Mouse (Mus musculus): ENCODE data around the gene Krt34.

Krt34 gene

GRCm38 (mm10) chr11:100041454-100041853 lies at the start of gene Krt34:
Krt34 (minus strand) TSS chr11:100041554.
- no peak for DNase-seq

DNA sequence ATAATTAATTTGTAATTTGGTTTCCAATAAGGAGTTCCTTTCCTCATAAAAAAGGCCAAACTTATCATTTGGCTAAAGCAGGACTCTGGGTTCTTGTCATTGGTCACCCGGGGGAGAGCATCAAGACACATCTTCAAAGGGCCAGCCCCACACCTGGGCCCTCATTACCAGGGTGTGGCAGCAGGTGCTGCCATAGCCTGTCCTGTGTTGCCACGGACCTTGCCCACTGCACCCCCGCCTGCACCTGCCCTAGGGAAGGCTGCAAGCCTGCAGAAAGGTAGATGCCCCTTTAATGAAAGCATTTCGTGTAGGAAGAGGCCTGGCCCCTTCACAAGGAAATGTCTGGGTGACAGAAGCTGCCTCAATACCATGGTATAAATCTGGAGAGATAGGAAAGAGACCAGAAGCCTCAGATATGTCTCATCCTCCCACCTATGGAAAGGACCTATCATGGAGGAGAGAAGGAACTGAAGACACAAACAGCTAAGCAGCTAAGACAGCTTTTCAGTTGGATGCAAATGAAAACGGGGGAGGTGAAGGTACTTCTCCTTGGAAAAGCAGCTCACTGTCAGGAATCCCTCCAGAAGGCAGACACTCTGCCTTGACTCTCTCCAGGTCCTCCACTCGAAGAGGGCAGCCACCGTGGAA lies 47.1 kb upstream of the Krt34 start:
- no peak for DNase-seq

DNA sequence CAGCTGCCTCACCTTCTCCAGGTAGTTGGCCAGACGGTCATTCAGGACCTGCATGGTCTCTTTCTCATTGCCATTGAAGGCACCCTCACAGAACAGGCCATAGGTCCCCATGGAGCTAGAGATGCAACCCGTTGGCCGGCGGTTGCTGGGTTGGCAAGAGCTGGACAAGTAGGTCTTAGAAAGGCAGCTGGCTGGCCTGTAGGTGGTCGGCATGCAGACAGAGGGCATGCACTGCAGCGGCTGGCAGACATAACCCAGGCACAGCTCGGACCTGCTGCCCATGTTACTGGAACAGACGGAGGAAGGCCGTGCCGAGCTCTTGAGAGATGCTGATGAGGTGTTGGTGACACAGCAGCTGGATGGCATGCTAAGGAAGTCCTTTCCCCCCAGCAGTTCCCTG lies 46.5 kb upstream of the Krt34 start, which contains the start of gene Krt32:
Gene Krt32, minus strand, starts transcription at position 366 of the 400 bp plus-strand sequence.
- peak; percentile 39 to 61 for DNase-seq

DNA sequence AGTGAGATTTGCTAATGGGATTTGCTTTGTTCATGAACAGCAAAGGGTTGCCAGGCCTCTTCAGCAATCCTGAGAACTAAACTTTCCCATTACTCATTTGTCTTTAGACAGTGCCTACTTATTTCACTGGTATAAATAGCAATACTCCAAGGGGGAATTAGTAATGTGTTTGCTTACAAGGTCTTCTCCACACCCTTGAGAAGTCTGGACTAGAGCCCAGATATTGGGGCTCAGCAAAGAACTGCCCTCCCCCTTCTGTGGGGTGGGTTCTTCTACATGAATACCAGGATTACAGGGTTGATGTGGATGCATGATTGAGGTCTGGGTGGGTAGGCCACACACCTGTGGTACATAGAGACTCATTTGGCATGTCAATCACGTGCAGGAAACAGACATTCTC lies 32.5 kb upstream of the Krt34 start:
- no peak for DNase-seq

DNA sequence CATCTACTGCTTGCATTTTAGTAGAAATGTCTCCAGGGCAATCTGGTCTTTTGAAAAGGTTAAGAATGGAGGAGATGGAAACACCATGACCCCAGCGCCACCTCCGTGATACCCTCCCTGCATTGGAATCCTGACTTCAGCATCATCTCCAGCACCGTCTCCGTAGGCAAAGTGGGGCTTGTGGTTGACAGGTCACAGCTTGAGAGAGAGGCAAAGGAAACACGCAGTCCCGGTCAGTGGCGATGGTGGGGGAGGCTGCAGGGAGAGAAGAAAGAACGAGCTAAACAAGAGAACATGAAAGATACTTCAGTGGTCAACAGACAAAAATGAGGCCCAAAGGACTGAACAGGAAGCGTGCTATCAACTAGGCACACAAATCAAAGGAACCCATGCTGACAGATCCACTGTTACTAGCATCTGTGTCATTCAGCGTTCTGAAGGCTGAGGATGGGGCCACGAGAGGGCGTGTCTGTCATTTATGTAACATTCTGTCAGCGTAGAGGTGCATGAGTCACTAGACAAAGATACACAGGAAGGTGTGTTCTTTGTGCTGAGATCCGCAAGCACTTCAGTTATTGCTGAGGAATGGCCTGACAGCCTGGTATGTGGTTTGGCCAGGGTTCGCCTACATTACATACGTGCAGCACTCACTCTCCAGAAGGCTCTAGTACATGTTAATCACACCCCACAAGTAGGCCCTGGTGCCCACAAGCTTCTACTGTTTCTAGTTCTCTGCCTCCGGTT lies 26.1 kb upstream of the Krt34 start:
- no peak for DNase-seq

- DNase-seq, result peak; percentile 80 to 81
These were observed 25.1 kb upstream of the Krt34 start for GRCm38 (mm10) chr11:100066236-100067010.

DNA sequence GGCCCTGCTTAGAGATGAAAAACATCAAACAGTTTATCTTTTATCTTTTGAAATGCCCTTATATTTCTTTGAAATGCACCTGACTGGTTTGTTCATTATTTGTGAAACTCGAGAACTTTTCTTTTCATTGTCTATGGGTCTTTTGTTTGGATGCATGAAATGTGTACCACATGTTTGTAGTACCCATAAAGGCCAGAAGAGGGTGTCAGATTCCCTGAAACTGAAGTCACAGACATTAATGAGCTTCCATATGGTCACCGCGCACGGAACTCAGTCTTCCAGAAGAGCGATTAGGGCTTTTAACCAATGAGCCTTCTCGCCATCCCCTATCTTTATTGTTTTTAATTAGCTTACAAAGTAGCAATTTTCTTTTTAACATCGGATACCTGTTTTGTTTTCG lies 17.5 kb upstream of the Krt34 start:
- DNase-seq, result peak; percentile 23 to 47

- DNase-seq, result peak in 1 of 2 experiments; percentile 17
These were observed 14.6 kb upstream of the Krt34 start for GRCm38 (mm10) chr11:100055686-100056655.

- no peak for DNase-seq
These were observed 9.1 kb upstream of the Krt34 start, which contains the start of gene Krt31 for GRCm38 (mm10) chr11:100050451-100050850. Krt31 (minus strand) TSS chr11:100050551.

GRCm38 (mm10) chr11:100047193-100047592 lies 5.8 kb upstream of the Krt34 start:
- DNase-seq, result no peak

DNA sequence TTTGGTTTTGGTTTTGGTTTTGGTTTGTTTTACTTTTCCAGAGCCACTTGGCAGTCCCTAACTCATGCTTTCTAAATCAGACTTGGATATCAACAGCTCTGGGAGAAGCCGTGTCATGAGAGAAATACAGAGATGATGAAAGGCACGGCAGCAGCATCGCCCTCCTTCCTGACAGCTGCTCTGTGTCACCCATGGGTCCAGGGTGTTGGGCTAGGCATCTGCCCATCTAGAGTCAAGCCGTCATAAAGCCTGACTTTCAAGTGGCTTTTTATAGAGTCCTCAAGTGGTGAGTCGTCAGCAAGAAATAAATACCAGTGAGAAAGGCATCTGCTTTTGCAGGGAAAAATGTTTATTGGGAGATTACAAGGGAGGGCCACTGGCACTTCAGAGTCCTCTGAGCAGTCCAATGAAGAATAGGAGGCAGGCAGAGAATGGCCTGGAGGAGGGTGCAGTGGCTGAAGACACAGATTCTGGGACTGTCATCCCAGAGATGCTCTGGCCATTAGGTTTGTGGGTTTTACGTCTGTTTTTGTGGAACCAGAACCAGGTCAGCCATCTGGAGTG lies 5.0 kb upstream of the Krt34 start:
- DNase-seq, result no peak

DNA sequence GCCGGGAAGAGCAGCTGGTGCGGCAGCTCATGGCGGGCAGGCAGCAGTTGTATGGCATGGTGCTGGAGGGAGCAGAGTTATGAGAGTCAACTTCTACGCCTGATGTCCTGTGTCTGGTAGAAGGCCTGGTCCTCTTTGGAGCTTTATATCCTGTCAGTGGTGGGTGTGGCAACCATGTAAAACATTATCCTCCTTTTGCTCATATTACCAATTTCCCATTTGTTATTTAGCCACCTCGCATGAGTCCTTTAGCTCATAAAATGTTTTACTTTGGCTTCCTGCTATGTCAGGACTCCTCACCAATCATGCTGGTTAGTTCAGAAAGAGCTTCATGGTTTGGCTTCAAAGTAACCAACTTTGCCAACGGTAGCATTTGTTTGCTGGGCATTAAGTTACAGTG lies 11.6 kb downstream of the Krt34 start, which contains the start of gene Krt33b:
Gene Krt33b, minus strand, starts transcription at position 101 of the 400 bp plus-strand sequence.
- no peak for DNase-seq

DNA sequence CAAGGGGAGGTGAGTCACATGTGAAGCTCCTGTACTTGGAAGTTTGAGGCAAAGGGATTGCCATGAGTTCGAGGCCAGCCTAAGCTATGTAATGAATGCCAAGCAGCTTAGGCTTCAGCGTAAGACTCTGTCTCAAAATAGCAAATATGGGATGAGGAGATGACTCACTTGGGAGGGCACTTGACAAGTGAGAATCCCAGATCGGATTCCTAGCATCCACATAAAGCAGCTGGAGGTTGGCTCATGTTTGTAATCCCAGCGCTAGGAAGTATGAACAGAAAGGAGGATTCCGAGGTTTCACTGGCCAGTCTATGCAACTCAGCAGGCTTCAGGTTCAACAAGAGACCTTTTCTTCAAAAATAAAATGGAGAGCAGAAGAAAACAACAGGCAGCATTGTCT lies 19.9 kb downstream of the Krt34 start:
- no peak for DNase-seq

GRCm38 (mm10) chr11:100019466-100019865 lies 21.9 kb downstream of the Krt34 start:
- no peak for DNase-seq

- no peak for DNase-seq
These were observed 25.2 kb downstream of the Krt34 start, which contains the start of gene Krt33a for GRCm38 (mm10) chr11:100016112-100016511. Krt33a (minus strand) TSS chr11:100016212.

DNA sequence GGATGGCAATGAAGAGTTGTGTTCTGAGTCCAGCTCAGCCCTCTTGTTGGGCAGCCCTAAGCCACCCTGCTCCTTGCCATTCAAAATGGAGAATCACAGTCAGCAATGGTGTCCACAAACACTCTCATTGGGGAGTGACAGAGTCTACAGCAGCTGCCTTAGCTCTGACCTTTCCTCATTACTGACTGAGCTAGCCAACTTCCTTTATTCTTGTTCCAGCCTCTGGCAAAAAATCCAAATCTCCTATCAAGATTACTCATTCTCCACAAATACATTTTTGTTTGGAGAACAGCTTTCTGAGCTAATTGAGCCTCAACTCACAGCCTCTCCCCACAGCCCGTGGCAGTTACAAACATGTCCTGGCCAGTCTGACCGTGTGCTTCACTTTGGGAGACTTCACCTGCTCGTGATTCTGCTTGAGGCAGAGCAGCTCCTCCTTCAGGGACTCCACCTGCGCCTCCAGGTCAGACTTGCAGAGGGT lies 27.6 kb downstream of the Krt34 start:
- DNase-seq, result no peak

- DNase-seq, result no peak
These were observed 30.7 kb downstream of the Krt34 start for GRCm38 (mm10) chr11:100010682-100011081.

- no peak for DNase-seq
These were observed 33.0 kb downstream of the Krt34 start for GRCm38 (mm10) chr11:100008336-100008735.

GRCm38 (mm10) chr11:100006624-100007023 lies 34.7 kb downstream of the Krt34 start:
- peak in 1 of 2 experiments; percentile 47 for DNase-seq

DNA sequence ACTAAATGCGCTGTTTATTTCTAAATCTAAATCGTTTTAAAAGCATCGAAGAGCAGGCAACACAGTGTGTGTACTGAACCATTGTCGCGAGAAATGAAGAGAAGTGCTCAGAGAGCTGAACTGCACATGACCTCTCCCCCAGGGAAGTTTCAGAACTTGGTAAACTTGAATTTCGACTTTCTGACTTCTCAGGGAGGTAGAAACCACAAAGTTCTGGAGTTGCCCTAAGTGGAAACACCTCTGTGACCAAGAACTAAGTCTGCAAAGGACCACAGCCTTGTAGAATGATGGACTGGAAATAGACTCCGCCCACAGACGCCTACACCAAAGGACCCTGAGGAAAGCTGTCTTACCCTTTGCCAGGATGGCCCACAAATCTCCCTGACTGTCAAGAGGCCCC lies 35.4 kb downstream of the Krt34 start:
- no peak for DNase-seq

DNA sequence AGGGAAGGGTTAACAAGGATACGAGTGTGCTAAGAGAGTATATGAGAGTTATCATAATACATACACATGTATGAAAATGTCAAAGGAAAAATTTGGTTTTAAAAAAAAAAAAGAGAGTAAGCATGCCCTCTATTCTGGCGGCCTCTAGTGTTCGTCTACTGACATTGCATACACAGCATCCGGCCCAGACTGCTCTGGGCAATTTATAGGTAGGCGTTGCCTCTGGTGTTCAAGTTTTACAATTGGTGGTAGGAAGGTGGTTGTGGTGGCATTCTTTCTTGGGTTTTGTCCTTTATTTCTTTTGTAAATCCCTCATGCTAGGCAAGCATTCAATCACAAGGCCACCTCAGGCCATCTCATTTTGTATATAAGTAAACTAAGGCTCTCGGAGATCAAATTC lies 36.5 kb downstream of the Krt34 start:
- DNase-seq, result peak; percentile 72 to 78

GRCm38 (mm10) chr11:99999091-99999490 lies 42.3 kb downstream of the Krt34 start:
- DNase-seq, result no peak

All from cerebellum, postnatal 14 days (tissue).